Mouse (Mus musculus) heart, postnatal 0 days (tissue): ENCODE results near the gene Ppox. TPM values are rescaled to one million over a fixed set of nuclear protein-coding genes. Genes with fewer than 3 reads are reported as not detected.

Experiments used
- ATAC-seq: fragments of 200-750 bp; cut with Nextera tagmentation; 2 replicates; pipeline ENCODE4 v1.8.0; 2017; ENCODE audit warnings: low read depth, moderate number of reproducible peaks, moderate library complexity; ENCODE audit not compliant: insufficient read depth
- DNase-seq: peaks from one replicate; pipeline ENCODE4 v3.0.0-alpha.2; 2016; ENCODE audit warnings: low spot score
- H3K27ac ChIP-seq: fragments of 300-500 bp; sonication (generic); 2 replicates; pipeline ENCODE4 v1.5.1; 2014; ENCODE audit warnings: low read depth, mild to moderate bottlenecking
- H3K27me3 ChIP-seq: fragments of 300-500 bp; sonication (generic); 2 replicates; pipeline ENCODE4 v1.6.1; 2014; ENCODE audit warnings: low read length, mixed read lengths; ENCODE audit not compliant: control insufficient read depth, insufficient read depth
- H3K36me3 ChIP-seq: fragments of 300-500 bp; sonication (generic); replicated peaks from 2 replicates; pipeline ENCODE4 v1.6.1; 2014; ENCODE audit warnings: low read length, mixed read lengths; ENCODE audit not compliant: control insufficient read depth, insufficient read depth
- H3K4me1 ChIP-seq: fragments of 300-500 bp; sonication (generic); 2 replicates; pipeline ENCODE4 v1.6.1; 2014; ENCODE audit warnings: antibody characterized with exemption; ENCODE audit not compliant: control insufficient read depth, insufficient read depth
- H3K4me2 ChIP-seq: fragments of 300-500 bp; sonication (generic); 2 replicates; pipeline ENCODE4 v1.6.1; 2014; ENCODE audit warnings: low read depth, mild to moderate bottlenecking, low read length, moderate library complexity
- H3K4me3 ChIP-seq: fragments of 300-500 bp; sonication (generic); 2 replicates; pipeline ENCODE4 v1.5.1; 2014; ENCODE audit warnings: low read depth, low read length
- H3K9ac ChIP-seq: fragments of 300-500 bp; sonication (generic); replicated peaks from 2 replicates; pipeline ENCODE4 v1.6.1; 2014; ENCODE audit warnings: low read depth, low read length, mixed read lengths
- H3K9me3 ChIP-seq: fragments of 300-500 bp; sonication (generic); replicated peaks from 2 replicates; pipeline ENCODE4 v1.6.1; 2016; ENCODE audit warnings: low read length; ENCODE audit not compliant: control insufficient read depth
- CTCF ChIP-seq: IDR thresholded peaks from 2 replicates; pipeline ENCODE4 v1.5.1; 2016; ENCODE audit warnings: antibody characterized with exemption, control low read depth, low read depth
- EP300 ChIP-seq: IDR thresholded peaks from 2 replicates; pipeline ENCODE4 v1.6.1; 2016; ENCODE audit warnings: antibody characterized with exemption, low read depth
- WGBS: fragments of 180-500 bp; shearing (Covaris S2); extraction: QIAGEN DNeasy Blood & Tissue Kit; methylation state at CpG from one replicate; pipeline ENCODE4 v1.1.7; 2014; 5-methylcytosine and 5-hydroxymethylcytosine counted together
- polyA plus RNA-seq: library from polyadenylated mRNA; unstranded; fragments of >200 nt; fragmentation: Nextera tagmentation; extraction: Ambion mirVana; gene quantifications from 2 replicates; pipeline ENCODE4 v1.2.1, GENCODE M21; 2015
- total RNA-seq: library from RNA; depleted of rRNA; stranded (reverse); fragments of >200 nt; gene quantifications from 2 replicates; pipeline ENCODE4 v1.2.3, GENCODE M21; 2014; ENCODE audit warnings: low replicate concordance

Gene Ppox
- total and polyA plus RNA-seq, 2 experiments from 2014 or later = 24.6 to 52.4 TPM

GRCm38 (mm10) chr1:171252415-171252814 is 28.6 kb downstream of the Ppox start:
- Histone ChIP-seq H3K9ac (peak overlapping the region; percentile 53; the same call in 1 of the 2 replicates), H3K27ac (peak overlapping the region; percentile 93)

DNA sequence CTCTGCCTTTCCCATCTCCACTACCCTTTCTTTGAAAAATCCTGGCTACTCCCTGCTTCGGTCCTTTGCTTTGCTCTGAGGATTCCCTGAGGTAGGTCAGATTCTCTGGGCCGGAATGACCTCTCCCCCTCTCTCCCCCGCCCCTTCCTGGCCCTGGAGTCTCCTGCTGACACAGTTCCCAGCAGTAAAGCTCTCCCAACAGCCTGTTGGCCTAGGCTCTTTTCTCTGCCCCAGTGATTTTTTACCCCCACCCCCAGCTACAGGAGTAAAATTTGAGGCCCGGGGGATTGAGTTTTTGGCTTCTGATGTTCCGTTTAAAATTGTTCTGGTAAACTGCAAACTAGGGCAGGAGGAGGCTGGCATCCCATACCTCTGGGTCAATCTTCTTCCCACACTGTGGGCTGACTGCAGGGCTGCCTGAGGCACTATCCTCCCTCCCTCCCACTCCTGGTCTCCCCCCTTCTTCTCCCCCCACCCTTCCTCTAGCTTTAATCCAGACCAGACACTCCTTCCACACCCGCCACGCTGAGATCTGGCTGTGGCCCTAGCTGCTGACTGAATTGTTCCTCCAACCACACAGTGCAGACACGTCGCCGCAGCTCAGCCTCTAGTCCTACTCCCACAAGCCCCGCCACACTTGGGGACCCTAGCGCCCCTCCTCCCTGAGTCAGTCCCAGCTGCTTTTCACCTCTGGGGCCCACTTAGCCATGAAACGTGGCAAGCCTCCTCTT is 29.2 kb downstream of the Ppox start:
- peak overlapping the region; percentile 50 for H3K4me3 ChIP-seq
- no peaks in the 10 kb centered on the region for H3K9me3 ChIP-seq
- H3K4me2 ChIP-seq = peak overlapping the region; percentile 65
- 26% methylated on average over 13 of the region's 13 CpGs for WGBS
- H3K9ac ChIP-seq = peak overlapping the region; percentile 53
- peak overlapping the region; percentile 93 for H3K27ac ChIP-seq
- TF ChIP-seq CTCF (no peak), EP300 (no peak)
- DNase-seq (no peak), ATAC-seq (no peak)
- no peaks in the 10 kb centered on the region for H3K27me3 ChIP-seq
- peaks cover 12% of the 10 kb centered on the region for H3K4me1 ChIP-seq
- H3K36me3 ChIP-seq = peaks cover 5% of the 10 kb centered on the region; the same call in 1 of the 2 replicates

More at GRCm38 (mm10) chr1:171252415-171252814, 28.6 kb downstream of the Ppox start:
- DNase-seq (no peak), ATAC-seq (no peak)
- TF ChIP-seq EP300 (no peak), CTCF (no peak)
- peaks cover 5% of the 10 kb centered on the region for H3K36me3 ChIP-seq
- peaks cover 11% of the 10 kb centered on the region for H3K4me1 ChIP-seq
- no peaks in the 10 kb centered on the region for H3K9me3 ChIP-seq
- H3K4me3 ChIP-seq = peak overlapping the region; percentile 50; the same call in 1 of the 2 replicates
- H3K27me3 ChIP-seq = no peaks in the 10 kb centered on the region
- 55% methylated on average over 17 of the region's 17 CpGs for WGBS
- H3K4me2 ChIP-seq = peak overlapping the region; percentile 65

DNA sequence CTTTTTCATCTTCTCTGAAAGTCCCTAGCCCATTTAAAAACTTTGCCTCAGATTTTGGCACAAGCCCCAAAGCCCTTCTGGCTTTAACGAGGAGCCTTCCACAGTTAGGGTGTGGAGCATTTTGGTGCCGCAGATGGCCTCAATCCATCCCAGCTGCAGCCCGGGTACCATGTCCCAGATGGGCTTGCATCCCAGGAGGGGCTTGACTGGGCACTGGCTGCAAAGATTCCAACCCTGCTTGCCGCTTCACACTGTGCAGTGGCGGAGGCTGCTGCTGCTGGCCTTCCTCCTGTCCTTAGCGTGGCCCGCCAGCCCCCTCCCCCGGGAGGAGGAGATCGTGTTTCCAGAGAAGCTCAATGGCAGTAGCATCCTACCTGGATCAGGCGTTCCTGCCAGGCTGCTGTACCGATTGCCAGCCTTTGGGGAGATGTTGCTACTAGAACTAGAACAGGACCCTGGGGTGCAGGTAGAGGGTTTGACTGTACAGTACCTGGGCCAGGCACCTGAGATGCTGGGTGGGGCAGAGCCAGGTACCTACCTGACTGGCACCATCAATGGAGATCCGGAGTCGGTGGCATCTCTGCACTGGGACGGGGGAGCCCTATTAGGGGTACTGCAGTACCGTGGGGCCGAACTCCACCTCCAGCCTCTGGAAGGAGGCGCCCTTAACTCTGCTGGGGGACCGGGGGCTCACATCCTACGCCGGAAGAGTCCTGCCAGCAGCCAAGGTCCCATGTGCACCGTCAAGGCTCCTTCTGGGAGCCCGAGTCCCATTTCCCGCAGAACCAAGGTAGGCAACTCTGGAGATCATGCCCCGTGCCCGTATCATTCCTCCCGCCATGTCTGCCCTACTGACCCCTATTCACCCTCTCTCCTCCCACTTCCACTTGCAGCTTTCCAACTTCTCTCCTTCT is 30.0 kb downstream of the Ppox start, which contains the start of gene Ndufs2:
TSS of gene Ndufs2 (minus strand) at position 709 of the 914 bp plus-strand sequence.
- Histone ChIP-seq H3K9ac (peak within 1 kb of the TSS; percentile 53), H3K4me1 (peaks cover 14% of the 10 kb centered on the region), H3K36me3 (peaks cover 5% of the 10 kb centered on the region; the same call in 1 of the 2 replicates), H3K9me3 (no peaks in the 10 kb centered on the region), H3K27ac (peak within 1 kb of the TSS; percentile 93), H3K27me3 (no peaks in the 10 kb centered on the region), H3K4me3 (peak within 1 kb of the TSS; percentile 50), H3K4me2 (peak within 1 kb of the TSS; percentile 65)
- 31% methylated on average over 26 of the region's 26 CpGs for WGBS
- no peak for TF ChIP-seq EP300
- TF ChIP-seq CTCF = no peak
- DNase-seq (no peak), ATAC-seq (no peak)

DNA sequence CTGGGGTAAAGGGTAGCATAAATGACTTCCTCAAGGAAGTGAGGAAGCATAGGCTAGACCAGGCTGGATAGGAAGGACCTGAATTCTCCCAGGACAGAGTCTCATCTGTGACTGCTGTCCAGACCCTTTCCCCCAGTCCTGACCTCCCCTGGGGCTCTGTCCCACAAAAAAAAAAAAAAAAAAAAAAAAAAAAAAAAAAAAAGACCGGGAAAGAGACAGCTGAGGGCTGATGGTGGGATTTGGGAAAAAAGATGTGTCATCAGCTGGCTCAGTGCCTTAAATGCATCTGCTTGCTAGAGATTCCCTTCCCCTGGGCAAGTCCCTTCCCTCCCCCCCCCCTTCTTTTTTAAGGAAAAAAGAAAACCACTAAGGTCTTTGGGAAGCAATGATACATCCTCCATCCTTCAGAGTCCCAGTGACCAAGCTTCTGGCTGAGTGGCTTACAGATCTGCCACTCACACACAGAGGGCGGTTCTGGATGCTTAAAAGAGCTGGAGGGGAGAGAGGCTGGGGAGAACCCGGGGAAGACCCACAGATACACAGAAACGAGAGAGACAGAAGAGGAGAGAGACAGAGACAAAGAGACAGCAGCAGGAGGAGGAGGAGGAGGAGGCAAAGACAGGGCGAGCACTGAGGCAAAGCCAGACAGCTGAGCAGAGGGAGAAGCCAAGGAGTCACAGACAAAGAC is 30.9 kb downstream of the Ppox start, which contains the start of gene Adamts4:
TSS of gene Adamts4 (plus strand) at position 509 of the 688 bp plus-strand sequence.
- H3K4me2 ChIP-seq = peak within 1 kb of the TSS; percentile 65
- peak; percentile 58 for DNase-seq
- peak within 1 kb of the TSS; percentile 50 for H3K4me3 ChIP-seq
- TF ChIP-seq EP300 = no peak
- no peak for TF ChIP-seq CTCF
- peaks cover 5% of the 10 kb centered on the region; the same call in 1 of the 2 replicates for H3K36me3 ChIP-seq
- ATAC-seq = no peak
- 15% methylated on average over 5 of the region's 5 CpGs for WGBS
- no peaks in the 10 kb centered on the region for H3K9me3 ChIP-seq
- no peaks in the 10 kb centered on the region for H3K27me3 ChIP-seq
- H3K9ac ChIP-seq = peak within 1 kb of the TSS; percentile 53
- H3K27ac ChIP-seq = peak within 1 kb of the TSS; percentile 93
- H3K4me1 ChIP-seq = peaks cover 20% of the 10 kb centered on the region
